31 mouse cellular contexts compared by ENCODE assay signal in the genomic region with DNA sequence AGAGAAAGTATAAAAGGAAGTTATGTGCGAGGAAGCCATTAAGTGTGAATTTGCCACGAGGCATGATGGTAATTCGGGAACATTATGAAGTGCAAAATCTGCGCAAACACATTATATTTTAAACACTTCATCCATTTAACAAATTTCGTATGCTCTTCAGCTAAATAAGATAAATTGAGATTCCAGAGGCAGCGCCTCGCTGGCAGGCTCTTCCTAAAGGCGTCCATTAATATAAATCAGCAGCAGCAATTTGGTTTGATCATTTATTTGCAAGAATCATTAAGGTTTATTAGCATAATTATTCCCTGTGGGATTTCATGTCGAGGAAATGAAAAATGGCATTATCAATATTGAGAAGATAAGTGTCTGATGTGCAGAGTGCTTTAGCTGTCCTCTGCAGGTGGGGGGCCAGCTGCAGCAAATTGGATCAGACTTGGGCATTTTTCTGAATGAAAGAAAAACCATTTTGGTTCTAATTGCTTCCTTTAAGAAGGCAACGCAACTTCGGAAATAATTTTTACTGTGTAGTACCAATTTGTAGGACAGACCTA. TPM values are rescaled to one million over a fixed set of nuclear protein-coding genes. Genes with fewer than 3 reads are reported as not detected.
DNase-seq lines count a peak whose midpoint lies in the region; ATAC-seq and TF ChIP-seq lines count a peak whose summit lies in the region.
"Had no signal": no experiment of that assay in that cellular context is flagged by ENCODE, and none has a peak within 500 bp of the region (broad histone marks: within the 10 kb centered on the region; RNA-seq: fewer than 3 reads in every experiment).

No protein-coding gene starts in this region.

- no peak for TF ChIP-seq CTCF in brain, embryonic 14.5 days (IDR thresholded peaks at IDR 0.05; ENCODE audit: borderline replicate concordance, extremely low read depth, insufficient read depth, insufficient read length)
- no peak for TF ChIP-seq CTCF in midbrain, postnatal 0 days (IDR thresholded peaks at IDR 0.05)

- no peak overlapping the region for H3K4me3 ChIP-seq in forebrain, embryonic 14.5 days (ENCODE audit: low read depth, low read length)
- no peak overlapping the region for H3K4me3 ChIP-seq in forebrain, embryonic 12.5 days (replicated peaks)
- H3K4me3 ChIP-seq in hindbrain, embryonic 13.5 days, result no peak overlapping the region
- H3K4me3 ChIP-seq in hindbrain, embryonic 10.5 days, result no peak overlapping the region
- H3K4me3 ChIP-seq in midbrain, postnatal 0 days (ENCODE audit: low read depth, low read length), result no peak overlapping the region
- H3K4me3 ChIP-seq: embryonic facial prominence, embryonic 10.5 days; embryonic facial prominence, embryonic 15.5 days; gastrocnemius, adult 2 months; heart, embryonic 13.5 days; intestine, embryonic 15.5 days; layer of hippocampus, adult 2 months; left cerebral cortex, adult 2 months; limb, embryonic 12.5 days; liver, embryonic 15.5 days; neural tube, embryonic 12.5 days had no signal

- peak; percentile 25 for DNase-seq in forebrain, embryonic 14.5 days (ENCODE audit: low spot score)
- no peak for DNase-seq in hindbrain, embryonic 10.5 days (ENCODE audit: low spot score)
- DNase-seq in brain, embryonic 14.5 days (ENCODE audit: low read depth), result peak; percentile 66
- peak; percentile 37 for DNase-seq in midbrain, postnatal 0 days (ENCODE audit: low spot score)
- DNase-seq in ovary, postnatal 10 days (ENCODE audit: low spot score), result no peak
- DNase-seq in gastrocnemius, postnatal 4 days (ENCODE audit: low spot score in 2 of 2), result no peak
- DNase-seq: adrenal gland, adult 2 months; adrenal gland, postnatal 36 days; cerebellum, adult 2 months; cerebellum, postnatal 14 days; gastrocnemius, adult 2 months; heart, postnatal 10 days; kidney, adult 2 months; kidney, postnatal 36 days; lung, embryonic 14.5 days; lung, postnatal 14 days; spleen, adult 18-20 months; thymus, postnatal 36 days had no signal

- WGBS in forebrain, embryonic 14.5 days, result 66% methylated on average over 11 of the region's 11 CpGs
- WGBS in forebrain, embryonic 12.5 days, result 70% methylated on average over 11 of the region's 11 CpGs
- 40% methylated on average over 11 of the region's 11 CpGs for WGBS in hindbrain, embryonic 13.5 days
- 87% methylated on average over 11 of the region's 11 CpGs for WGBS in hindbrain, embryonic 10.5 days
- 47% methylated on average over 11 of the region's 11 CpGs for WGBS in midbrain, postnatal 0 days

- no peak overlapping the region for H3K4me2 ChIP-seq in forebrain, embryonic 14.5 days (ENCODE audit: low read length)
- no peak overlapping the region for H3K4me2 ChIP-seq in forebrain, embryonic 12.5 days
- 0 out of 2 replicates have a peak overlapping the region, but pooled peaks have one; percentile 1 for H3K4me2 ChIP-seq in hindbrain, embryonic 13.5 days
- no peak overlapping the region for H3K4me2 ChIP-seq in midbrain, postnatal 0 days (ENCODE audit: low read depth, low read length, poor library complexity, severe bottlenecking)
- H3K4me2 ChIP-seq: embryonic facial prominence, embryonic 15.5 days; heart, embryonic 13.5 days; intestine, embryonic 15.5 days; limb, embryonic 12.5 days; liver, embryonic 15.5 days; lung, embryonic 14.5 days; neural tube, embryonic 12.5 days had no signal

- no peaks in the 10 kb centered on the region for H3K27me3 ChIP-seq in forebrain, embryonic 14.5 days (replicated peaks; ENCODE audit: control insufficient read depth, insufficient read depth, low read length)
- peaks cover 2% of the 10 kb centered on the region; the same call in 1 of the 2 replicates for H3K27me3 ChIP-seq in forebrain, embryonic 12.5 days
- no peaks in the 10 kb centered on the region for H3K27me3 ChIP-seq in hindbrain, embryonic 13.5 days
- H3K27me3 ChIP-seq in hindbrain, embryonic 10.5 days (ENCODE audit: insufficient read depth, poor library complexity, severe bottlenecking), result no peaks in the 10 kb centered on the region
- H3K27me3 ChIP-seq in midbrain, postnatal 0 days (ENCODE audit: insufficient read depth, low read length), result no peaks in the 10 kb centered on the region
- H3K27me3 ChIP-seq: CH12.LX; embryonic facial prominence, embryonic 15.5 days; intestine, embryonic 15.5 days; limb, embryonic 12.5 days; neural tube, embryonic 12.5 days had no signal

- TF ChIP-seq POLR2A in brain, embryonic 14.5 days (IDR thresholded peaks at IDR 0.05; ENCODE audit: borderline replicate concordance, extremely low read depth, insufficient read depth, insufficient read length, poor library complexity, severe bottlenecking), result no peak

- H3K9me3 ChIP-seq in forebrain, embryonic 14.5 days (replicated peaks; ENCODE audit: control insufficient read depth, low read length), result no peaks in the 10 kb centered on the region
- H3K9me3 ChIP-seq in forebrain, embryonic 12.5 days, result no peaks in the 10 kb centered on the region
- H3K9me3 ChIP-seq in hindbrain, embryonic 13.5 days, result no peaks in the 10 kb centered on the region
- H3K9me3 ChIP-seq in hindbrain, embryonic 10.5 days, result no peaks in the 10 kb centered on the region
- no peaks in the 10 kb centered on the region for H3K9me3 ChIP-seq in midbrain, postnatal 0 days (ENCODE audit: low read length)
- H3K9me3 ChIP-seq: embryonic facial prominence, embryonic 10.5 days; embryonic facial prominence, embryonic 15.5 days; heart, embryonic 13.5 days; intestine, embryonic 15.5 days; limb, embryonic 12.5 days; liver, embryonic 15.5 days; neural tube, embryonic 12.5 days had no signal

- H3K36me3 ChIP-seq in forebrain, embryonic 14.5 days (ENCODE audit: control insufficient read depth, insufficient read depth, low read length), result no peaks in the 10 kb centered on the region
- no peaks in the 10 kb centered on the region for H3K36me3 ChIP-seq in forebrain, embryonic 12.5 days (replicated peaks)
- H3K36me3 ChIP-seq in hindbrain, embryonic 13.5 days, result no peaks in the 10 kb centered on the region
- H3K36me3 ChIP-seq in hindbrain, embryonic 10.5 days, result no peaks in the 10 kb centered on the region
- no peaks in the 10 kb centered on the region for H3K36me3 ChIP-seq in midbrain, postnatal 0 days (ENCODE audit: insufficient read depth, low read length)
- H3K36me3 ChIP-seq: embryonic facial prominence, embryonic 10.5 days; embryonic facial prominence, embryonic 15.5 days; heart, embryonic 13.5 days; intestine, embryonic 15.5 days; limb, embryonic 12.5 days; liver, embryonic 15.5 days; neural tube, embryonic 12.5 days had no signal

- H3K9ac ChIP-seq in forebrain, embryonic 14.5 days (ENCODE audit: low read length), result no peak overlapping the region
- H3K9ac ChIP-seq in forebrain, embryonic 12.5 days, result no peak overlapping the region
- no peak overlapping the region for H3K9ac ChIP-seq in hindbrain, embryonic 13.5 days
- no peak overlapping the region for H3K9ac ChIP-seq in midbrain, postnatal 0 days (replicated peaks; ENCODE audit: low read length, poor library complexity, severe bottlenecking)
- H3K9ac ChIP-seq: embryonic facial prominence, embryonic 15.5 days; heart, embryonic 13.5 days; intestine, embryonic 15.5 days; limb, embryonic 12.5 days; liver, embryonic 15.5 days; lung, embryonic 14.5 days; neural tube, embryonic 12.5 days had no signal

- peak; percentile 42 for ATAC-seq in forebrain, embryonic 14.5 days
- ATAC-seq in forebrain, embryonic 12.5 days (ENCODE audit: low FRiP score), result no peak
- 0 out of 2 replicates have a peak, but pooled peaks have one; percentile 50 for ATAC-seq in hindbrain, embryonic 13.5 days (ENCODE audit: low FRiP score)
- ATAC-seq in midbrain, postnatal 0 days (ENCODE audit: low FRiP score), result no peak
- ATAC-seq: activated CD4-positive, CD25-positive, alpha-beta regulatory T cell, adult 4 months; intestine, embryonic 15.5 days had no signal

- H3K4me1 ChIP-seq in forebrain, embryonic 14.5 days (ENCODE audit: control insufficient read depth, insufficient read depth, low read length), result no peaks in the 10 kb centered on the region
- H3K4me1 ChIP-seq in forebrain, embryonic 12.5 days, result peaks cover 9% of the 10 kb centered on the region; the same call in 1 of the 2 replicates
- peaks cover 47% of the 10 kb centered on the region for H3K4me1 ChIP-seq in hindbrain, embryonic 13.5 days (replicated peaks)
- peaks cover 20% of the 10 kb centered on the region for H3K4me1 ChIP-seq in hindbrain, embryonic 10.5 days (replicated peaks)
- H3K4me1 ChIP-seq in midbrain, postnatal 0 days (ENCODE audit: insufficient read depth, low read length), result peaks cover 11% of the 10 kb centered on the region; the same call in 1 of the 2 replicates

- H3K27ac ChIP-seq in forebrain, embryonic 14.5 days (ENCODE audit: low read depth, low read length), result no peak overlapping the region
- H3K27ac ChIP-seq in forebrain, embryonic 12.5 days, result no peak overlapping the region
- peak overlapping the region; percentile 79 for H3K27ac ChIP-seq in hindbrain, embryonic 13.5 days
- no peak overlapping the region for H3K27ac ChIP-seq in hindbrain, embryonic 10.5 days
- H3K27ac ChIP-seq in midbrain, postnatal 0 days (ENCODE audit: low read depth, low read length), result no peak overlapping the region
- H3K27ac ChIP-seq: embryonic facial prominence, embryonic 10.5 days; embryonic facial prominence, embryonic 15.5 days; gastrocnemius, adult 2 months; heart, embryonic 13.5 days; intestine, embryonic 15.5 days; layer of hippocampus, adult 2 months; left cerebral cortex, adult 2 months; limb, embryonic 12.5 days; liver, embryonic 15.5 days; neural tube, embryonic 12.5 days had no signal

RNA-seq across cellular contexts. Expression of a gene that starts 12.4 kb away (rescaled TPM):
- polyA plus RNA-seq in forebrain, embryonic 14.5 days (2014; fragmentation: Nextera tagmentation; extraction: Ambion mirVana), result 15.1 and 15.5 TPM in 2 replicates
- 44.7 and 51.6 TPM in 2 replicates for polyA plus RNA-seq in forebrain, embryonic 12.5 days (2016; fragmentation: Nextera tagmentation; extraction: Ambion mirVana)
- 10.3 and 12.1 TPM in 2 replicates for polyA plus RNA-seq in hindbrain, embryonic 13.5 days (2015; fragmentation: Nextera tagmentation; extraction: Ambion mirVana)
- 32.3 and 51.3 TPM in 2 replicates for polyA plus RNA-seq in hindbrain, embryonic 10.5 days (2016; fragmentation: Nextera tagmentation; extraction: Ambion mirVana)
- 5.9 and 6.7 TPM in 2 replicates for polyA plus RNA-seq in brain, embryonic 14.5 days (2012; rRNA removed)
- total RNA-seq in midbrain, postnatal 0 days (2014; rRNA removed), result 1.1 and 3.1 TPM in 2 replicates
- polyA plus RNA-seq in midbrain, postnatal 0 days (2015; fragmentation: Nextera tagmentation; extraction: Ambion mirVana), result 2.6 and 3.1 TPM in 2 replicates
- total RNA-seq in gastrocnemius, postnatal 4 days (2021), result 1 to 10 TPM; 2.2 to 2.9 TPM

Comparison
In these comparisons a context has a peak if more than half of its experiments do, and no peak if none do; other contexts are left out.
1. ATAC-seq: peak in forebrain, embryonic 14.5 days (single experiment) and hindbrain, embryonic 13.5 days (single experiment); none in forebrain, embryonic 12.5 days (single experiment) and midbrain, postnatal 0 days (single experiment).
2. DNase-seq: peak in forebrain, embryonic 14.5 days (single experiment), brain, embryonic 14.5 days (single experiment) and midbrain, postnatal 0 days (single experiment); none in hindbrain, embryonic 10.5 days (single experiment), ovary, postnatal 10 days (single experiment) and gastrocnemius, postnatal 4 days (0 of 2).